Mouse (Mus musculus) heart, embryonic 15.5 days (tissue): ENCODE measurements around the gene Man2a1. TPM values are rescaled to one million over a fixed set of nuclear protein-coding genes. Genes with fewer than 3 reads are reported as not detected.

ENCODE experiments used
- ATAC-seq: fragments of 200-750 bp; cut with Nextera tagmentation; replicated peaks from 2 replicates; pipeline ENCODE4 v1.8.0; 2017; ENCODE audit warnings: low read depth, moderate TSS enrichment; ENCODE audit not compliant: insufficient number of reproducible peaks, insufficient read depth, low FRiP score
- H3K27ac ChIP-seq: fragments of 300-500 bp; sonication (generic); 2 replicates; pipeline ENCODE4 v1.5.1; 2015; ENCODE audit warnings: mild to moderate bottlenecking, inconsistent platforms
- H3K27me3 ChIP-seq: fragments of 300-500 bp; sonication (generic); 2 replicates; pipeline ENCODE4 v1.6.1; 2015; ENCODE audit warnings: inconsistent platforms
- H3K36me3 ChIP-seq: fragments of 300-500 bp; sonication (generic); 2 replicates; pipeline ENCODE4 v1.6.1; 2015; ENCODE audit warnings: mild to moderate bottlenecking, inconsistent platforms
- H3K4me1 ChIP-seq: fragments of 300-500 bp; sonication (generic); replicated peaks from 2 replicates; pipeline ENCODE4 v1.6.1; 2015; ENCODE audit warnings: inconsistent platforms
- H3K4me2 ChIP-seq: fragments of 300-500 bp; sonication (generic); 2 replicates; pipeline ENCODE4 v1.6.1; 2015; ENCODE audit warnings: inconsistent platforms, mild to moderate bottlenecking, moderate library complexity
- H3K4me3 ChIP-seq: fragments of 300-500 bp; sonication (generic); 2 replicates; pipeline ENCODE4 v1.5.1; 2015; ENCODE audit warnings: mild to moderate bottlenecking, inconsistent platforms
- H3K9ac ChIP-seq: fragments of 300-500 bp; sonication (generic); 2 replicates; pipeline ENCODE4 v1.6.1; 2015; ENCODE audit warnings: mild to moderate bottlenecking, inconsistent platforms
- H3K9me3 ChIP-seq: fragments of 300-500 bp; sonication (generic); replicated peaks from 2 replicates; pipeline ENCODE4 v1.6.1; 2016; ENCODE audit warnings: inconsistent platforms
- WGBS: fragments of 180-500 bp; shearing (Covaris S2); methylation state at CpG from one replicate; pipeline ENCODE4 v1.1.7; 2015; ENCODE audit warnings: mixed read lengths; 5-methylcytosine and 5-hydroxymethylcytosine counted together
- polyA plus RNA-seq: library from polyadenylated mRNA; unstranded; fragments of >200 nt; fragmentation: Nextera tagmentation; extraction: Ambion mirVana; gene quantifications from 2 replicates; pipeline ENCODE4 v1.2.1, GENCODE M21; 2015

Gene Man2a1
- polyA plus RNA-seq, 1 experiment from 2014 or later: 5.1 TPM

- 52% methylated on average over 8 of the region's 8 CpGs for WGBS
- H3K36me3 ChIP-seq: no peaks in the 10 kb centered on the region
- ATAC-seq: no peak
Observed at GRCm38 (mm10) chr17:64579696-64580095, 20.8 kb upstream of the Man2a1 start.

GRCm38 (mm10) chr17:64581133-64581532 is 19.4 kb upstream of the Man2a1 start:
- no peak overlapping the region for H3K9ac ChIP-seq
- no peaks in the 10 kb centered on the region for H3K9me3 ChIP-seq
- no peaks in the 10 kb centered on the region for H3K36me3 ChIP-seq
- no peak overlapping the region for H3K27ac ChIP-seq
- H3K4me1 ChIP-seq: no peaks in the 10 kb centered on the region
- H3K4me3 ChIP-seq: no peak overlapping the region
- no peak for ATAC-seq
- H3K4me2 ChIP-seq: no peak overlapping the region
- WGBS: 85% methylated on average over 6 of the region's 6 CpGs
- H3K27me3 ChIP-seq: no peaks in the 10 kb centered on the region

More at GRCm38 (mm10) chr17:64579696-64580095, 20.8 kb upstream of the Man2a1 start:
- Histone ChIP-seq H3K9ac (no peak overlapping the region), H3K27ac (no peak overlapping the region), H3K4me1 (no peaks in the 10 kb centered on the region), H3K27me3 (no peaks in the 10 kb centered on the region), H3K9me3 (no peaks in the 10 kb centered on the region), H3K4me2 (no peak overlapping the region), H3K4me3 (no peak overlapping the region)

- Histone ChIP-seq H3K4me3 (no peak overlapping the region), H3K36me3 (no peaks in the 10 kb centered on the region), H3K4me1 (no peaks in the 10 kb centered on the region), H3K4me2 (no peak overlapping the region), H3K9me3 (no peaks in the 10 kb centered on the region), H3K27me3 (no peaks in the 10 kb centered on the region), H3K9ac (no peak overlapping the region), H3K27ac (no peak overlapping the region)
- no peak for ATAC-seq
- WGBS: 87% methylated on average over 3 of the region's 3 CpGs
Observed at GRCm38 (mm10) chr17:64581962-64582361, 18.6 kb upstream of the Man2a1 start.

- no peak overlapping the region for H3K4me2 ChIP-seq
- no peak for ATAC-seq
- no peaks in the 10 kb centered on the region for H3K9me3 ChIP-seq
- H3K4me3 ChIP-seq: no peak overlapping the region
- WGBS: 55% methylated on average over 4 of the region's 4 CpGs
- H3K27ac ChIP-seq: no peak overlapping the region
- H3K27me3 ChIP-seq: no peaks in the 10 kb centered on the region
- no peak overlapping the region for H3K9ac ChIP-seq
- H3K4me1 ChIP-seq: no peaks in the 10 kb centered on the region
- H3K36me3 ChIP-seq: no peaks in the 10 kb centered on the region
Observed at GRCm38 (mm10) chr17:64590483-64590882, 10.1 kb upstream of the Man2a1 start.

- ATAC-seq: no peak
Observed at GRCm38 (mm10) chr17:64591366-64591765, 9.2 kb upstream of the Man2a1 start.

GRCm38 (mm10) chr17:64592355-64592754 is 8.2 kb upstream of the Man2a1 start:
- no peaks in the 10 kb centered on the region for H3K4me1 ChIP-seq
- H3K27ac ChIP-seq: no peak overlapping the region
- H3K9ac ChIP-seq: no peak overlapping the region
- no peak for ATAC-seq
- 80% methylated on average over 2 of the region's 2 CpGs for WGBS
- H3K4me2 ChIP-seq: no peak overlapping the region
- H3K27me3 ChIP-seq: no peaks in the 10 kb centered on the region
- no peaks in the 10 kb centered on the region for H3K36me3 ChIP-seq
- no peaks in the 10 kb centered on the region for H3K9me3 ChIP-seq
- H3K4me3 ChIP-seq: no peak overlapping the region

More at GRCm38 (mm10) chr17:64591366-64591765, 9.2 kb upstream of the Man2a1 start:
- H3K4me3 ChIP-seq: no peak overlapping the region
- no peaks in the 10 kb centered on the region for H3K36me3 ChIP-seq
- no peak overlapping the region for H3K27ac ChIP-seq
- H3K9ac ChIP-seq: no peak overlapping the region
- no peak overlapping the region for H3K4me2 ChIP-seq
- H3K4me1 ChIP-seq: no peaks in the 10 kb centered on the region
- WGBS: 65% methylated on average over 10 of the region's 10 CpGs
- no peaks in the 10 kb centered on the region for H3K9me3 ChIP-seq
- no peaks in the 10 kb centered on the region for H3K27me3 ChIP-seq

GRCm38 (mm10) chr17:64592788-64593187 is 7.7 kb upstream of the Man2a1 start:
- Histone ChIP-seq H3K4me1 (no peaks in the 10 kb centered on the region), H3K9me3 (no peaks in the 10 kb centered on the region), H3K27me3 (no peaks in the 10 kb centered on the region), H3K9ac (no peak overlapping the region), H3K36me3 (no peaks in the 10 kb centered on the region), H3K4me2 (no peak overlapping the region), H3K27ac (no peak overlapping the region), H3K4me3 (no peak overlapping the region)
- no peak for ATAC-seq
- WGBS: 86% methylated on average over 3 of the region's 3 CpGs

GRCm38 (mm10) chr17:64597770-64598169 is 2.8 kb upstream of the Man2a1 start:
- peaks cover 14% of the 10 kb centered on the region for H3K4me1 ChIP-seq
- no peak overlapping the region for H3K4me2 ChIP-seq
- no peak for ATAC-seq
- no peaks in the 10 kb centered on the region for H3K27me3 ChIP-seq
- H3K4me3 ChIP-seq: no peak overlapping the region
- no peak overlapping the region for H3K9ac ChIP-seq
- no peaks in the 10 kb centered on the region for H3K9me3 ChIP-seq
- no peaks in the 10 kb centered on the region for H3K36me3 ChIP-seq
- H3K27ac ChIP-seq: no peak overlapping the region
- 85% methylated on average over 9 of the region's 9 CpGs for WGBS

- Histone ChIP-seq H3K36me3 (no peaks in the 10 kb centered on the region), H3K4me1 (peaks cover 24% of the 10 kb centered on the region), H3K4me2 (peak overlapping the region; percentile 86), H3K4me3 (peak overlapping the region; percentile 87), H3K9ac (peak overlapping the region; percentile 46), H3K27me3 (no peaks in the 10 kb centered on the region), H3K27ac (peak overlapping the region; percentile 91), H3K9me3 (no peaks in the 10 kb centered on the region)
- ATAC-seq: no peak
- 25% methylated on average over 4 of the region's 4 CpGs for WGBS
Observed at GRCm38 (mm10) chr17:64599916-64600315, 620 bp upstream of the Man2a1 start.

- H3K27ac ChIP-seq: peak overlapping the region; percentile 91
- WGBS: under 1% methylated on average over 73 of the region's 73 CpGs
Observed at GRCm38 (mm10) chr17:64601091-64601750, 685 bp downstream of the Man2a1 start.

GRCm38 (mm10) chr17:64601751-64602578 is 1.4 kb downstream of the Man2a1 start:
- H3K4me2 ChIP-seq: peak overlapping the region; percentile 86
- H3K36me3 ChIP-seq: no peaks in the 10 kb centered on the region
- H3K9me3 ChIP-seq: no peaks in the 10 kb centered on the region
- ATAC-seq: no peak
- H3K27me3 ChIP-seq: no peaks in the 10 kb centered on the region
- H3K27ac ChIP-seq: peak overlapping the region; percentile 91
- H3K4me1 ChIP-seq: peaks cover 24% of the 10 kb centered on the region
- 2% methylated on average over 44 of the region's 44 CpGs for WGBS
- H3K4me3 ChIP-seq: peak overlapping the region; percentile 87
- H3K9ac ChIP-seq: peak overlapping the region; percentile 87

More at GRCm38 (mm10) chr17:64601091-64601750, 685 bp downstream of the Man2a1 start:
- H3K9me3 ChIP-seq: no peaks in the 10 kb centered on the region
- peak overlapping the region; percentile 87 for H3K4me3 ChIP-seq
- H3K4me1 ChIP-seq: peaks cover 24% of the 10 kb centered on the region
- H3K36me3 ChIP-seq: no peaks in the 10 kb centered on the region
- H3K4me2 ChIP-seq: peak overlapping the region; percentile 86
- H3K27me3 ChIP-seq: no peaks in the 10 kb centered on the region
- peak overlapping the region; percentile 87 for H3K9ac ChIP-seq
- peak; percentile 32 for ATAC-seq
